Mouse (Mus musculus): ENCODE data around the gene Snph.

- TF ChIP-seq EP300 (IDR thresholded peaks at IDR 0.05; ENCODE audit: insufficient read depth, low read depth, low read length): no peak
- TF ChIP-seq POLR2A (IDR thresholded peaks at IDR 0.05; ENCODE audit: insufficient read depth, low read length): no peak
- no peak for TF ChIP-seq CTCF (IDR thresholded peaks at IDR 0.05; ENCODE audit: low read depth, low read length)
Observed at GRCm38 (mm10) chr2:151629310-151629709, 3.1 kb downstream of the Snph start.
